Mouse (Mus musculus) MEL (cell line): ENCODE measurements around the gene Slc25a15. TPM values are rescaled to one million over a fixed set of nuclear protein-coding genes. Genes with fewer than 3 reads are reported as not detected.

ENCODE experiments used
- DNase-seq: peaks from one replicate; pipeline ENCODE4 v3.0.0; 2011; ENCODE audit warnings: low read depth, low spot score
- H3K27ac ChIP-seq: 2 replicates; pipeline ENCODE4 v1.5.1; 2012; ENCODE audit warnings: low read depth, mild to moderate bottlenecking, control low read depth, low read length, moderate library complexity; ENCODE audit not compliant: control insufficient read depth
- H3K27me3 ChIP-seq, 2 experiments: fragments of 150-350 bp in 1 of 2; sonication (generic) in 1 of 2; 2 replicates each; pipeline ENCODE4 v1.6.1; 2012; ENCODE audit warnings: low read length in 2 of 2, mild to moderate bottlenecking in 2 of 2, improper control_type of control experiment in 1 of 2, moderate library complexity in 1 of 2; ENCODE audit not compliant: insufficient read depth in 2 of 2, control insufficient read depth in 1 of 2
- H3K36me3 ChIP-seq, 2 experiments: 2 replicates each; pipeline ENCODE4 v1.6.1; 2012 to 2014; ENCODE audit warnings: low read length in 2 of 2, improper control_type of control experiment in 1 of 2, inconsistent platforms in 1 of 2, mild to moderate bottlenecking in 1 of 2; ENCODE audit not compliant: insufficient read depth in 2 of 2, control insufficient read depth in 1 of 2
- H3K4me1 ChIP-seq, 2 experiments: fragments of 150-350 bp in 1 of 2; sonication (generic) in 1 of 2; 2 replicates each; pipeline ENCODE4 v1.6.1; 2012; ENCODE audit warnings: low read length in 2 of 2, improper control_type of control experiment in 1 of 2, mild to moderate bottlenecking in 1 of 2; ENCODE audit not compliant: insufficient read depth in 2 of 2, control insufficient read depth in 1 of 2
- H3K4me3 ChIP-seq, 2 experiments: fragments of 150-350 bp in 1 of 2; sonication (generic) in 1 of 2; 2 replicates each; pipeline ENCODE4 v1.5.1; 2012; ENCODE audit warnings: low read depth in 2 of 2, low read length in 2 of 2, mild to moderate bottlenecking in 2 of 2, moderate library complexity in 2 of 2, control low read depth in 1 of 2, improper control_type of control experiment in 1 of 2; ENCODE audit not compliant: control insufficient read depth in 1 of 2, insufficient read depth in 1 of 2
- H3K79me2 ChIP-seq: 2 replicates; pipeline ENCODE4 v1.6.1; 2012; ENCODE audit warnings: mild to moderate bottlenecking, low read length, moderate library complexity; ENCODE audit not compliant: control insufficient read depth, poor library complexity, insufficient read depth
- H3K9ac ChIP-seq: 2 replicates; pipeline ENCODE4 v1.6.1; 2012; ENCODE audit warnings: low read depth, mild to moderate bottlenecking, control low read depth, low read length, moderate library complexity; ENCODE audit not compliant: control insufficient read depth, poor library complexity, severe bottlenecking
- H3K9me3 ChIP-seq: fragments of 150-350 bp; sonication (generic); replicated peaks from 2 replicates; pipeline ENCODE4 v1.6.1; 2012; ENCODE audit warnings: mild to moderate bottlenecking, low read length, improper control_type of control experiment, moderate library complexity; ENCODE audit not compliant: insufficient read depth
- CHD2 ChIP-seq: IDR thresholded peaks from 2 replicates; pipeline ENCODE4 v1.6.1; 2011; ENCODE audit warnings: low read length, improper control_type of control experiment
- E2F4 ChIP-seq: IDR thresholded peaks from 2 replicates; pipeline ENCODE4 v1.6.1; 2011; ENCODE audit warnings: low read depth, low read length, improper control_type of control experiment, borderline replicate concordance
- ELF1 ChIP-seq: IDR thresholded peaks from 2 replicates; pipeline ENCODE4 v1.6.1; 2014; ENCODE audit warnings: low read depth, mild to moderate bottlenecking, inconsistent platforms, low read length, improper control_type of control experiment, moderate library complexity
- EP300 ChIP-seq, 2 experiments: IDR thresholded peaks; 2 replicates each; pipeline ENCODE4 v1.6.1; 2011; ENCODE audit warnings: improper control_type of control experiment in 2 of 2, low read length in 2 of 2, low read depth in 1 of 2, mild to moderate bottlenecking in 1 of 2
- GABPA ChIP-seq: IDR thresholded peaks from 2 replicates; pipeline ENCODE4 v1.6.1; 2012; ENCODE audit warnings: low read depth, mild to moderate bottlenecking, inconsistent platforms, low read length, improper control_type of control experiment, moderate library complexity
- GATA1 ChIP-seq: IDR thresholded peaks from 2 replicates; pipeline ENCODE4 v1.6.1; 2011; ENCODE audit warnings: low read depth, low read length, improper control_type of control experiment
- HCFC1 ChIP-seq: IDR thresholded peaks from 2 replicates; pipeline ENCODE4 v1.6.1; 2012; ENCODE audit warnings: low read depth, mild to moderate bottlenecking, inconsistent platforms, low read length, improper control_type of control experiment, moderate library complexity
- JUND ChIP-seq: IDR thresholded peaks from 2 replicates; pipeline ENCODE4 v1.6.1; 2011; ENCODE audit warnings: low read depth, mild to moderate bottlenecking, improper control_type of control experiment, low read length
- MAX ChIP-seq: IDR thresholded peaks from 2 replicates; pipeline ENCODE4 v1.6.1; 2011; ENCODE audit warnings: low read length, improper control_type of control experiment
- MAZ ChIP-seq: IDR thresholded peaks from 2 replicates; pipeline ENCODE4 v1.6.1; 2012; ENCODE audit warnings: low read depth, mild to moderate bottlenecking, inconsistent platforms, low read length, improper control_type of control experiment
- MEF2A ChIP-seq: IDR thresholded peaks from 2 replicates; pipeline ENCODE4 v1.6.1; 2014; ENCODE audit warnings: low read depth, mild to moderate bottlenecking, inconsistent platforms, low read length, improper control_type of control experiment; ENCODE audit not compliant: poor library complexity, insufficient replicate concordance, severe bottlenecking; ENCODE audit errors: extremely low read depth
- MYB ChIP-seq: IDR thresholded peaks from 2 replicates; pipeline ENCODE4 v1.6.1; 2011; ENCODE audit warnings: mild to moderate bottlenecking, low read depth, low read length, improper control_type of control experiment
- NELFE ChIP-seq: IDR thresholded peaks from 2 replicates; pipeline ENCODE4 v1.6.1; 2011; ENCODE audit warnings: low read depth, low read length, improper control_type of control experiment
- NRF1 ChIP-seq: IDR thresholded peaks from 2 replicates; pipeline ENCODE4 v1.6.1; 2014; ENCODE audit warnings: low read depth, mild to moderate bottlenecking, inconsistent platforms, low read length, improper control_type of control experiment, moderate library complexity; ENCODE audit not compliant: poor library complexity, insufficient read depth, severe bottlenecking
- POLR2A ChIP-seq, 2 experiments: IDR thresholded peaks; 2 replicates each; pipeline ENCODE4 v1.6.1; 2011 to 2012; ENCODE audit warnings: low read length in 2 of 2, mild to moderate bottlenecking in 2 of 2, control low read depth in 1 of 2, improper control_type of control experiment in 1 of 2, low read depth in 1 of 2, moderate library complexity in 1 of 2; ENCODE audit not compliant: control insufficient read depth in 1 of 2, insufficient read depth in 1 of 2, poor library complexity in 1 of 2
- RCOR1 ChIP-seq: IDR thresholded peaks from 2 replicates; pipeline ENCODE4 v1.6.1; 2012; ENCODE audit warnings: low read depth, mild to moderate bottlenecking, inconsistent platforms, low read length, improper control_type of control experiment
- SMC3 ChIP-seq: IDR thresholded peaks from 2 replicates; pipeline ENCODE4 v1.6.1; 2011; ENCODE audit warnings: low read depth, low read length, improper control_type of control experiment
- USF1 ChIP-seq: IDR thresholded peaks from 2 replicates; pipeline ENCODE4 v1.6.1; 2014; ENCODE audit warnings: low read depth, mild to moderate bottlenecking, inconsistent platforms, low read length, improper control_type of control experiment, moderate library complexity
- ZC3H11A ChIP-seq: IDR thresholded peaks from 2 replicates; pipeline ENCODE4 v1.6.1; 2012; ENCODE audit warnings: low read depth, mild to moderate bottlenecking, inconsistent platforms, low read length, improper control_type of control experiment
- ZMIZ1 ChIP-seq: IDR thresholded peaks from 2 replicates; pipeline ENCODE4 v1.6.1; 2012; ENCODE audit warnings: low read depth, mild to moderate bottlenecking, inconsistent platforms, low read length, improper control_type of control experiment, moderate library complexity
- polyA plus RNA-seq, 2 experiments: library from polyadenylated mRNA; stranded (reverse) in 1 of 2; unstranded in 1 of 2; fragments of >175 nt in 1 of 2; fragments of >200 nt in 1 of 2; gene quantifications; 2 replicates each; pipeline versions ENCODE4 v1.2.1 to v1.2.4; 2012; ENCODE audit warnings: low replicate concordance in 2 of 2, low read depth in 1 of 2; ENCODE audit not compliant: insufficient read length in 2 of 2, insufficient read depth in 1 of 2, missing spikeins in 1 of 2
- total RNA-seq: library from RNA; depleted of rRNA; stranded (reverse); fragments of 300-350 nt; gene quantifications from 2 replicates; pipeline ENCODE4 v1.2.3, GENCODE M21; 2012

Slc25a15 gene
- total and polyA plus RNA-seq, 3 experiments, result 11.4 to 21.7 TPM; not detected in 1

- Histone ChIP-seq H3K27me3 (no peaks in the 10 kb centered on the region), H3K79me2 (no peaks in the 10 kb centered on the region), H3K9ac (no peak overlapping the region), H3K4me3 (no peak overlapping the region), H3K27ac (no peak overlapping the region), H3K9me3 (no peaks in the 10 kb centered on the region), H3K36me3 (no peaks in the 10 kb centered on the region; a peak in 1 of 4 replicates), H3K4me1 (no peaks in the 10 kb centered on the region)
- TF ChIP-seq POLR2A (IDR thresholded peaks at IDR 0.05; ENCODE audit: control insufficient read depth in 1 of 2, insufficient read depth in 1 of 2, low read depth in 1 of 2, low read length in 2 of 2, poor library complexity in 1 of 2) (no peak), NRF1 (no peak), ZMIZ1 (no peak), RCOR1 (no peak), ZC3H11A (no peak), SMC3 (no peak), GATA1 (no peak), EP300 (IDR thresholded peaks at IDR 0.05; ENCODE audit: low read depth in 1 of 2, low read length in 2 of 2) (no peak), MAZ (no peak), USF1 (no peak)
- no peak for DNase-seq
These were observed 15.4 kb downstream of the Slc25a15 start for GRCm38 (mm10) chr8:22382824-22383595.

GRCm38 (mm10) chr8:22380934-22381333 lies 17.5 kb downstream of the Slc25a15 start:
- Histone ChIP-seq H3K4me1 (no peaks in the 10 kb centered on the region), H3K79me2 (no peaks in the 10 kb centered on the region), H3K9ac (no peak overlapping the region), H3K27ac (no peak overlapping the region), H3K27me3 (no peaks in the 10 kb centered on the region), H3K36me3 (no peaks in the 10 kb centered on the region), H3K4me3 (no peak overlapping the region), H3K9me3 (no peaks in the 10 kb centered on the region)
- no peak for DNase-seq
- TF ChIP-seq ELF1 (no peak), MEF2A (no peak), ZMIZ1 (no peak), MAX (no peak), NELFE (no peak), HCFC1 (no peak), JUND (no peak), GABPA (no peak), GATA1 (no peak), E2F4 (no peak), MYB (no peak), CHD2 (no peak), MAZ (no peak), NRF1 (no peak)
